Mouse (Mus musculus) hindbrain, embryonic 14.5 days (tissue): ENCODE measurements around the gene Them7. TPM values are rescaled to one million over a fixed set of nuclear protein-coding genes. Genes with fewer than 3 reads are reported as not detected.
A peak's percentile ranks its signal among the peaks of the same experiment; 100 is the strongest.

ENCODE experiments used
- ATAC-seq: fragments of 200-750 bp; cut with Nextera tagmentation; 2 replicates; pipeline ENCODE4 v1.8.0; 2017; ENCODE audit warnings: moderate number of reproducible peaks, mild to moderate bottlenecking, moderate TSS enrichment, moderate library complexity; ENCODE audit not compliant: low FRiP score
- DNase-seq: peaks from one replicate; pipeline ENCODE4 v3.0.0-alpha.2; 2015; ENCODE audit warnings: low spot score
- H3K27ac ChIP-seq: fragments of 300-500 bp; sonication (generic); 2 replicates; pipeline ENCODE4 v1.5.1; 2014; ENCODE audit warnings: mild to moderate bottlenecking, moderate library complexity
- H3K27me3 ChIP-seq: fragments of 300-500 bp; sonication (generic); 2 replicates; pipeline ENCODE4 v1.6.1; 2014; ENCODE audit warnings: mild to moderate bottlenecking, low read length, mixed read lengths; ENCODE audit not compliant: control insufficient read depth, insufficient read depth
- H3K36me3 ChIP-seq: fragments of 300-500 bp; sonication (generic); replicated peaks from 2 replicates; pipeline ENCODE4 v1.6.1; 2014; ENCODE audit not compliant: control insufficient read depth, insufficient read depth
- H3K4me1 ChIP-seq: fragments of 300-500 bp; sonication (generic); replicated peaks from 2 replicates; pipeline ENCODE4 v1.6.1; 2014; ENCODE audit warnings: antibody characterized with exemption, low read length, mixed read lengths; ENCODE audit not compliant: control insufficient read depth, insufficient read depth
- H3K4me2 ChIP-seq: fragments of 300-500 bp; sonication (generic); replicated peaks from 2 replicates; pipeline ENCODE4 v1.6.1; 2014; ENCODE audit warnings: mild to moderate bottlenecking, moderate library complexity
- H3K4me3 ChIP-seq: fragments of 300-500 bp; sonication (generic); replicated peaks from 2 replicates; pipeline ENCODE4 v1.5.1; 2014; ENCODE audit warnings: mild to moderate bottlenecking, low read length
- H3K9ac ChIP-seq: fragments of 300-500 bp; sonication (generic); 2 replicates; pipeline ENCODE4 v1.6.1; 2014
- H3K9me3 ChIP-seq: fragments of 300-500 bp; sonication (generic); 2 replicates; pipeline ENCODE4 v1.6.1; 2016; ENCODE audit warnings: low read length; ENCODE audit not compliant: control insufficient read depth
- WGBS: fragments of 180-500 bp; shearing (Covaris S2); extraction: QIAGEN DNeasy Blood & Tissue Kit; methylation state at CpG from one replicate; pipeline ENCODE4 v1.1.7; 2014; 5-methylcytosine and 5-hydroxymethylcytosine counted together
- polyA plus RNA-seq: library from polyadenylated mRNA; unstranded; fragments of >200 nt; fragmentation: Nextera tagmentation; extraction: Ambion mirVana; gene quantifications from 2 replicates; pipeline ENCODE4 v1.2.1, GENCODE M21; 2014

Them7 gene
- polyA plus RNA-seq, 1 experiment from 2014 or later, result not detected

DNA sequence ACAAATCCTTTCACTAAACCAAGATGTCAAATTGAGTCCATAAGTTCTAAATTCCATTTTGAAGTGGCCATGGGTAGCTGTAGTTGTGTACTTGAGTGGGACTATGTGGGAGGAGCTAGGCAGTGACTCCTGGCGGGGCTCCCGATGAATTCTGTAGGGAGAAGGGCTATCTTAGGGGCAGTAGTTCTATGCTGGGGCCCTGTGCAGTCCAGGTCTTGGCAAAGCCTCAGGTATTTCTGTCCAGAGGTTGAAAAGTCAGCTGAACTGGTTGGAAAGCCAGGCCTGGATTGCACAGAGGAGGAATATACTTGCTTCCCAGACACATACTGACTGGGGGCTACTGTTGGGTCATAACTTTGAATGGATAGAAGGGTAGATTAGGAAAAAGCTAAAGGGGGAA, 4.3 kb downstream of the Them7 start:
- no peak overlapping the region for H3K27ac ChIP-seq
- no peak overlapping the region for H3K4me2 ChIP-seq
- H3K9ac ChIP-seq, result no peak overlapping the region
- H3K36me3 ChIP-seq, result no peaks in the 10 kb centered on the region
- ATAC-seq, result no peak
- peaks cover 6% of the 10 kb centered on the region; the same call in 1 of the 2 replicates for H3K4me1 ChIP-seq
- whole genome bisulfite sequencing, result 83% methylated on average over 2 of the region's 2 CpGs
- H3K27me3 ChIP-seq, result peaks cover 26% of the 10 kb centered on the region
- no peak for DNase-seq
- H3K4me3 ChIP-seq, result no peak overlapping the region
- H3K9me3 ChIP-seq, result no peaks in the 10 kb centered on the region

DNA sequence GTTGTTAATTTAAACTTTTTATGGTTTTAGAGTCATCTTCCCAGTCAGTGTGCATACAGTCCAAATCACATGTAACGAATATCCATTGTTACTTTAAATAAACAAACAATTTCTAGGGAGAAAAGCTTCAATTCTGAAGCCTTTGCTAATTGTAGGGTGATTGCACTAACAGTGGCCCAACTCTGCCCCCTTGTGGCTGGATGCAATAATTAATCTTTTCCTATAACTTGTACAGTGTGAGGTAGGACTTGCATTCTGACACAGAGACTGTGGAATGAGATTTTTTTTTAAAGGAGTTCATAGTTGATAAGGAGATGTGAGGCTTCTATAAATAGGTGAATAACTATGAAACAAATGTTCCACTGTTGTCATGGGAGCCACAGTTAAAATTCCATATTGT, 6.2 kb downstream of the Them7 start:
- H3K27ac ChIP-seq, result no peak overlapping the region
- H3K9me3 ChIP-seq, result no peaks in the 10 kb centered on the region
- peak; percentile 90 for DNase-seq
- peak; percentile 60; the same call in 1 of the 2 replicates for ATAC-seq
- H3K4me1 ChIP-seq, result no peaks in the 10 kb centered on the region
- H3K9ac ChIP-seq, result no peak overlapping the region
- H3K36me3 ChIP-seq, result no peaks in the 10 kb centered on the region
- WGBS, result 0% methylated on average over 1 of the region's 1 CpGs
- H3K4me2 ChIP-seq, result no peak overlapping the region
- H3K4me3 ChIP-seq, result no peak overlapping the region
- peaks cover 7% of the 10 kb centered on the region; the same call in 1 of the 2 replicates for H3K27me3 ChIP-seq

DNA sequence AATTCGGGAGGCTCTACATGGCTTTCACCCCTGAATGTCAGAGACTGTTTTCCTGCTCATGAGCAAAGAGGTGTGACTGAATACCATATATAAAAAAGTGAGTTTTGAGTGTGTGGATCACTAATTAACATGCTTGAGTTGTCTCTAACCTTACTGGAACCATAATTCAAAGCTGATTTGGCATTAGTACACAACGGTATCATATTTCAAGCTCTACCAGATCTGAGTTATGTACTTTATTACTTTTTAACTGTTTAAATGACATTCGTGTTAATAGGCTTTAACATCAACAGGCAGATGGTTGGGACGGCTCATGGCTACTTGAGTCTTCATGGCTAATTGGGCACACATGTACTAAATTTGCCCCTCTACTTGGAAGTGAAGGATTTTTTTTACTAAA, 8.3 kb downstream of the Them7 start:
- H3K4me3 ChIP-seq, result no peak overlapping the region
- ATAC-seq, result no peak
- 78% methylated on average over 4 of the region's 4 CpGs for WGBS
- no peaks in the 10 kb centered on the region for H3K9me3 ChIP-seq
- no peak for DNase-seq
- no peaks in the 10 kb centered on the region for H3K27me3 ChIP-seq
- no peak overlapping the region for H3K9ac ChIP-seq
- no peak overlapping the region for H3K27ac ChIP-seq
- no peaks in the 10 kb centered on the region for H3K36me3 ChIP-seq
- no peak overlapping the region for H3K4me2 ChIP-seq
- H3K4me1 ChIP-seq, result no peaks in the 10 kb centered on the region

DNA sequence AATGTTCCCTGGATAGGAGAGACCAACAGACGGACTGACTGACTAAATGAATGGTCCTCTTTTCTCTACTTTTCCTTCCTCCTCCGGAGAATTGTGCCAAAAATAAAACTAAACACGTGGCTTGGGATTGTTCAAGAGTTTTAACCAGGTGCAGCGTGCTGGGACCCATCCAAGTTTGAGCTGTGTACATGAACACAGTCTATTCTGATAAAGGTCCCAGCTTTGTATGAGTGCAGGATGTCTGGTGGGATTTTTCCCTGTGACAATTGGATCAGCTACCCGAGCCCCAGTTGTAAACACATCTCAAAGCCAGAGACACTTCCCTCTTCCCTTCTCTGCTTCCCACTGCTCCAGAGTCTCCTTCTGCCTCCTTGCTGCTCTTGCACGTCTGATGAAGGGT, 10.2 kb downstream of the Them7 start:
- WGBS, result 73% methylated on average over 6 of the region's 6 CpGs
- no peak overlapping the region for H3K4me2 ChIP-seq
- DNase-seq, result no peak
- no peak overlapping the region for H3K9ac ChIP-seq
- H3K36me3 ChIP-seq, result no peaks in the 10 kb centered on the region
- no peaks in the 10 kb centered on the region for H3K9me3 ChIP-seq
- no peak overlapping the region for H3K4me3 ChIP-seq
- no peak for ATAC-seq
- no peaks in the 10 kb centered on the region for H3K4me1 ChIP-seq
- no peaks in the 10 kb centered on the region for H3K27me3 ChIP-seq
- H3K27ac ChIP-seq, result no peak overlapping the region

DNA sequence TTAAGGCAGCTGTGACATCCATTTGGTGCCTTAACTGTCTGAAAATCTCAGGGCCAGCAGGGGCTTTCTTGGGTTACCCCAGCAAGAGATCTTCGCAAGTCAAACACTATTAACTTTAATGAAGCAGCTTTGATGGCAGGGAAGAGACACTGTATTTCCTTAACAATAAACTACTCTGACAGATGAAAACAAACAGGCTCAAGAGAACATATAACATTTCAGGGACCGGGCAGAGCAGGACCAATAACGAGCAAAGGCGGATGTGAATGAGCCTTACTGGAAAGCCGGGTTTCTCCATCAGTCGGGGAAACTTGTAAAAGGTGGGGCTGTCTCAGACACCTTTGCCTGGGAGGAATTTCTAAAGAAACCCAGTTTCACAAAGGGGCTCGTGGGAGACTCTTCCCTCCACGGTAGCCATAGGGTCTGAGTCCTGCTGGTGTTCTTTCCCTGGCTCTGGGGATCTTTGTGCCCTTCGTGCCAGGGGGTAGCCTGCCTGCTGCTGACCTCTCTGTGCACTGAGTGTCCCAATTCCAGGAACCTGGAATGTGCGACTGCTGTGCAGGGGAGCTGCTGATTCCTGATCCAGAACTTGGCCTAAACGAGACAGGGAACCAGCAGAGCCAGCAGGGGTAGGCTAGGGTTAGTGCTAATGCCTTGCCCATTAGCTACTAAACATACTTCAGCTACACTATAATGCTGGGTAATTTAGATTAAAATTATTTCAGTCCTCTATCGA, 11.4 kb downstream of the Them7 start:
- Histone ChIP-seq H3K4me1 (no peaks in the 10 kb centered on the region), H3K9me3 (no peaks in the 10 kb centered on the region), H3K4me2 (no peak overlapping the region), H3K36me3 (no peaks in the 10 kb centered on the region), H3K9ac (no peak overlapping the region), H3K27ac (no peak overlapping the region), H3K27me3 (no peaks in the 10 kb centered on the region), H3K4me3 (no peak overlapping the region)
- 57% methylated on average over 12 of the region's 12 CpGs for WGBS
- ATAC-seq (no peak), DNase-seq (no peak)

DNA sequence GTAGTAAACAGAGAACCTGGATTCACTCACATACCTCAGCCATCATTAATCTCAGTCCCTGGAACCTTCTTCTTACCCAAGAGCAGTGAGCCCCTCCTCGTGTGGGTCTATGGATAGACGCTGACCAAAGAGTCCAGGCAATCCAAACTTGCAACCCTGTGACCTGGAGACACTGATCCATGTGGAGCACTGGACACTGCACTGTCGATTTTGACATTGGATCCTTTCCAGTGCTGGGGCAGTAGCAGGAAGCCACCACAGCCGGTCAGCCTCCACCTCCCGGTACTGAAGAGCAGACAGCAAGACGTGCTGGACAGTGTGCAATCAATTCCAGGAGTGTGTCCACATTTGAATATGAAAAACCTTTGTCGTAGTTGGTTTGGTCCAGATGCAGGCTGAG, 13.3 kb downstream of the Them7 start:
- no peaks in the 10 kb centered on the region for H3K9me3 ChIP-seq
- no peak overlapping the region for H3K27ac ChIP-seq
- no peak overlapping the region for H3K9ac ChIP-seq
- DNase-seq, result no peak
- H3K4me1 ChIP-seq, result no peaks in the 10 kb centered on the region
- 56% methylated on average over 7 of the region's 7 CpGs for WGBS
- no peaks in the 10 kb centered on the region for H3K27me3 ChIP-seq
- H3K4me2 ChIP-seq, result no peak overlapping the region
- no peak for ATAC-seq
- no peak overlapping the region for H3K4me3 ChIP-seq
- H3K36me3 ChIP-seq, result no peaks in the 10 kb centered on the region

DNA sequence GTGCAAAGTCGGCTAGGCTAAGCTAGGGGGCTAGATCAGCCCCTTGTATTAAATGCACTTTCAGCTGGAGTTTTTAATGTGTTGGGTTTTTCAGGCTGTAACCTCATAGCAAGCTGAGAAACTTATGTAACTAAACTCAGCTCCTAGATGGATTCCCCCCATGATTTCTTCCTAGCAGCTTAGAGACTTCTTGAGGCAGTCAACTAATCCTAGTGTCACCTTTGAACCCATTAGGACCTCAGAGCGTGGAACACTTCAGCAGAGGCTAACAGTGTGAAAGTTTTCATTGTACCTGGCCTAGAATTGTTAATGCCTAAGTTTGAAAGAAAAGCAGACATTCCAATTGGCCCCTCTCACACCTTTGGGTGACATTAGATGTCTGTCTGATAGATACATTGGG, 13.7 kb downstream of the Them7 start:
- ATAC-seq (no peak), DNase-seq (no peak)
- Histone ChIP-seq H3K27ac (no peak overlapping the region), H3K27me3 (no peaks in the 10 kb centered on the region), H3K4me3 (no peak overlapping the region), H3K9me3 (no peaks in the 10 kb centered on the region), H3K4me2 (no peak overlapping the region), H3K9ac (no peak overlapping the region), H3K4me1 (no peaks in the 10 kb centered on the region), H3K36me3 (no peaks in the 10 kb centered on the region)
- 86% methylated on average over 2 of the region's 2 CpGs for WGBS

DNA sequence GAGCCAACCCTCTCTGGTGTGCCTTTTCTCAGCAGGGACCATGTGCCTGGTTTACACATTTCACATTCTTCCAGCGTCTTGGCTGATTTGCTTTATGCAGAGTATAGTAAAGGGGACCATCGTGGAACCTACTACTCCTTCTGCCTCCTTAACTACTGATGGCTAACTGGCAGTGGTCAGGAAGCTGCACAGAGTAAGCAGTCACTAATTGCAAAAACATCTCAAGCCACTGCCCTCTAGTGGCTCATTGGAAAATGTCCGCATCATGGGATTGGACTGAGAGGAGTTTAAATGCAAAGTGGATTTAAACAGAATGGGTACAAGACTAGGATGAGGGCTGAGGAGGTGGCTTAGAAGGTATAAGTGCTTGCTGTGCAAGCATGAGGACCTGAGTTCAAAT, 14.7 kb downstream of the Them7 start:
- no peak overlapping the region for H3K27ac ChIP-seq
- H3K4me1 ChIP-seq, result no peaks in the 10 kb centered on the region
- H3K36me3 ChIP-seq, result no peaks in the 10 kb centered on the region
- H3K4me3 ChIP-seq, result no peak overlapping the region
- no peaks in the 10 kb centered on the region for H3K9me3 ChIP-seq
- no peak overlapping the region for H3K9ac ChIP-seq
- H3K4me2 ChIP-seq, result no peak overlapping the region
- 19% methylated on average over 3 of the region's 3 CpGs for WGBS
- H3K27me3 ChIP-seq, result no peaks in the 10 kb centered on the region
- ATAC-seq (peak; percentile 58; the same call in 1 of the 2 replicates), DNase-seq (peak; percentile 68)

DNA sequence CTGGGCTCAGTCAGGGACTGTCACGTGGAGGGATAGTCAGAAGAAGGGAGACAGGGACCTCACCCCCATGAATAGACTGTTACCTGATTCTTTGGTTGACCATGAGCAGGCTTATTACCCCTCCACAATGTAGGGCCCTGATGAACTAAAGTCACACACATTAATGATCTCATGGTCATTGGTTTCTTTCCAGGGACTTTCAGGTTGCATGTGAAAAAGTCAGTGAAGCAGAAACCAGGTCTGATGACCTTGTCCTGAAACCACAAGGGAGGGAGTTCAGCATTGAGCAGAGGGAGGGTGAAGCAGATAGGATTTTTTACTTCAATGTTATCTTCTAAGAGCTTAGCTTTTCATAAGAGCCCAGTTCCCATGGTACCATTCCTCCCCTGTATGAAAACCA, 16.5 kb downstream of the Them7 start:
- Histone ChIP-seq H3K4me2 (no peak overlapping the region), H3K9ac (no peak overlapping the region), H3K9me3 (no peaks in the 10 kb centered on the region), H3K27me3 (no peaks in the 10 kb centered on the region), H3K4me3 (no peak overlapping the region), H3K4me1 (no peaks in the 10 kb centered on the region), H3K36me3 (no peaks in the 10 kb centered on the region), H3K27ac (no peak overlapping the region)
- ATAC-seq, result no peak
- DNase-seq, result no peak
- 79% methylated on average over 1 of the region's 1 CpGs for WGBS

DNA sequence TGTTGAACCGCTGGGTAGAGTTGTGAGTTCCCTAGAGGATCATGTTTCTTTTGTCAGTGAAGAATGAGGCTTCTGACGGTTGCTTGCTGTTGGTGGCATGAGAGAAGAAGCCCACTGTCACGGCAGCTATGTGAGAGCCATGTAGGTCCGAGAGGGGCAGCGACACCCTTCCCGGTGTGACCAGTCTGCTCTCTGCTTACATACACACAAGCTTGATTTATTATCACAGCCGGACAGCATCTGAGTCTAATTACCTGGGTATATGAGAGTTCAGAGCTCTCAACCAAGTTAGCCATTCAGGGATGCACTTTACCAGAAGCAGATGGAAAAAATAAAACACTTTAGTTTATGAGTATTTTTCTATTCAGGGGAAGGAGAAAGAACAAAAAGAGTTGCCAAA, 18.8 kb downstream of the Them7 start:
- 70% methylated on average over 7 of the region's 7 CpGs for WGBS
- no peak for DNase-seq
- Histone ChIP-seq H3K27ac (no peak overlapping the region), H3K4me2 (no peak overlapping the region), H3K4me1 (no peaks in the 10 kb centered on the region), H3K4me3 (no peak overlapping the region), H3K27me3 (no peaks in the 10 kb centered on the region), H3K9me3 (no peaks in the 10 kb centered on the region), H3K36me3 (no peaks in the 10 kb centered on the region), H3K9ac (no peak overlapping the region)
- ATAC-seq, result no peak
